ENCODE assay signal across 17 mouse cellular contexts in the genomic region with DNA sequence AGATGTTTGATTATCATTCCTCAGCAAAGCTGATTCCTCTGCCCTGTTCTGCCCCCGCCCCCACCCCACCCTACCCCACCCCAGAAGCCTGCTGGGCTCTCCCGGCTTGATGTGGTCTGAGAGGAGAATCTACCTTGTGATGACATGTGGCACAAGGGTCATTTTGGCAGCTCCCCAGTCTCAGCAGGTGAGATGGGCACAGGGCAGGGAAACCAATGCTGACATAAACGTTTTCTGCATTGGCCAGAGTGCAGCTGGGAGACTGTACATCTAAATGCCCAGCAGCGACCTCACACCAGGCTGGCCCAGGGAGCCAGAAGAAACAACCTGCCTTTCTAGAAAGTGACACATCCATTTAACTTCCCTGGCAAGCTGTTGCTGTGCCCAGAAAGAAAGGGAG.
DNase-seq lines count a peak whose midpoint lies in the region; ATAC-seq lines count a peak whose summit lies in the region.
"Had no signal": no experiment of that assay in that cellular context is flagged by ENCODE, and none has a peak within 500 bp of the region (broad histone marks: within the 10 kb centered on the region; RNA-seq: fewer than 3 reads in every experiment).

No protein-coding gene starts in this region.

- H3K4me2 ChIP-seq in hindbrain, embryonic 16.5 days (ENCODE audit: low read length), result no peak overlapping the region
- H3K4me2 ChIP-seq: embryonic facial prominence, embryonic 13.5 days; forebrain, embryonic 12.5 days; heart, embryonic 13.5 days; hindbrain, embryonic 13.5 days had no signal

- DNase-seq in cerebellum, adult 11-12 months, result peak; percentile 80
- no peak for DNase-seq in cerebellum, postnatal 4 days (ENCODE audit: low spot score in 2 of 2)
- DNase-seq in cerebellum, adult 18-20 months, result peak; percentile 70 to 74
- DNase-seq in cerebellum, adult 9-11 months, result peak; percentile 81
- DNase-seq in cerebellum, postnatal 36 days, result peak; percentile 66 to 72
- no peak for DNase-seq in gastrocnemius, postnatal 25 days
- DNase-seq: adrenal gland, postnatal 10 days; forebrain, postnatal 0 days; gastrocnemius, postnatal 14 days; heart, postnatal 4 days; kidney, adult 2 months had no signal

- H3K9ac ChIP-seq in hindbrain, embryonic 16.5 days (ENCODE audit: low read depth, low read length), result no peak overlapping the region
- H3K9ac ChIP-seq: embryonic facial prominence, embryonic 13.5 days; forebrain, embryonic 12.5 days; forebrain, postnatal 0 days; heart, embryonic 13.5 days; hindbrain, embryonic 13.5 days had no signal

- ATAC-seq in hindbrain, embryonic 16.5 days, result no peak
- ATAC-seq: forebrain, postnatal 0 days; intestine, embryonic 16.5 days had no signal

- peaks cover 4% of the 10 kb centered on the region; the same call in 1 of the 2 replicates for H3K4me1 ChIP-seq in hindbrain, embryonic 16.5 days (ENCODE audit: control insufficient read depth, insufficient read depth, low read depth, low read length)
- H3K4me1 ChIP-seq: embryonic facial prominence, embryonic 13.5 days had no signal

- no peaks in the 10 kb centered on the region for H3K36me3 ChIP-seq in hindbrain, embryonic 16.5 days (ENCODE audit: control insufficient read depth, insufficient read depth, low read length)
- H3K36me3 ChIP-seq: embryonic facial prominence, embryonic 13.5 days; forebrain, embryonic 12.5 days; heart, embryonic 13.5 days; hindbrain, embryonic 13.5 days had no signal

- no peak overlapping the region for H3K4me3 ChIP-seq in hindbrain, embryonic 16.5 days (ENCODE audit: low read length)
- H3K4me3 ChIP-seq: embryonic facial prominence, embryonic 13.5 days; forebrain, embryonic 12.5 days; heart, embryonic 13.5 days; hindbrain, embryonic 13.5 days had no signal

- no peaks in the 10 kb centered on the region for H3K9me3 ChIP-seq in hindbrain, embryonic 16.5 days (ENCODE audit: control insufficient read depth, low read length)
- H3K9me3 ChIP-seq: embryonic facial prominence, embryonic 13.5 days; forebrain, embryonic 12.5 days; heart, embryonic 13.5 days; hindbrain, embryonic 13.5 days had no signal

- WGBS in hindbrain, embryonic 16.5 days, result 53% methylated on average over 4 of the region's 4 CpGs

- H3K27ac ChIP-seq in hindbrain, embryonic 16.5 days (ENCODE audit: low read depth, low read length), result no peak overlapping the region
- H3K27ac ChIP-seq: embryonic facial prominence, embryonic 13.5 days; forebrain, embryonic 12.5 days; heart, embryonic 13.5 days; hindbrain, embryonic 13.5 days had no signal

- no peaks in the 10 kb centered on the region for H3K27me3 ChIP-seq in hindbrain, embryonic 16.5 days (replicated peaks; ENCODE audit: control insufficient read depth, insufficient read depth, low read length)
- H3K27me3 ChIP-seq: embryonic facial prominence, embryonic 13.5 days; forebrain, embryonic 12.5 days; hindbrain, embryonic 13.5 days had no signal

Comparison
In these comparisons a context has a peak if more than half of its experiments do, and no peak if none do; other contexts are left out.
1. DNase-seq: peak in cerebellum, adult 11-12 months (single experiment), cerebellum, adult 18-20 months (2 of 2), cerebellum, adult 9-11 months (single experiment) and cerebellum, postnatal 36 days (2 of 2); none in cerebellum, postnatal 4 days (0 of 2) and gastrocnemius, postnatal 25 days (single experiment).